Mouse (Mus musculus) cerebellum, adult 18-20 months (tissue): ENCODE measurements around the gene Phactr4.
A peak's percentile ranks its signal among the peaks of the same experiment; 100 is the strongest.

Source experiments
- DNase-seq, 2 experiments: peaks; one replicate each; pipeline ENCODE4 v3.0.0; 2021

The Phactr4 gene

GRCm38 (mm10) chr4:132365450-132366060, 56.7 kb downstream of the Phactr4 start:
- no peak for DNase-seq

- no peak for DNase-seq
These were observed 58.8 kb downstream of the Phactr4 start for GRCm38 (mm10) chr4:132363487-132363886.

GRCm38 (mm10) chr4:132359510-132359909, 62.8 kb downstream of the Phactr4 start:
- DNase-seq: no peak

GRCm38 (mm10) chr4:132356170-132356569, 66.1 kb downstream of the Phactr4 start:
- peak; percentile 47 to 48 for DNase-seq

- DNase-seq: no peak
These were observed 66.9 kb downstream of the Phactr4 start for GRCm38 (mm10) chr4:132355403-132355802.

GRCm38 (mm10) chr4:132354571-132354970, 67.7 kb downstream of the Phactr4 start:
- peak; percentile 30 to 38 for DNase-seq

GRCm38 (mm10) chr4:132353481-132353885, 68.8 kb downstream of the Phactr4 start, which contains the start of gene Rcc1:
TSS of gene Rcc1 (minus strand) at chr4:132353605.
- peak; percentile 83 to 87 for DNase-seq

- DNase-seq: peak in 1 of 2 experiments; percentile 22
These were observed 69.5 kb downstream of the Phactr4 start for GRCm38 (mm10) chr4:132352739-132353138.

- no peak for DNase-seq
These were observed 70.9 kb downstream of the Phactr4 start for GRCm38 (mm10) chr4:132351401-132351800.

- DNase-seq: no peak
These were observed 71.4 kb downstream of the Phactr4 start for GRCm38 (mm10) chr4:132350854-132351253.

- no peak for DNase-seq
These were observed 72.1 kb downstream of the Phactr4 start for GRCm38 (mm10) chr4:132350123-132350740.

- DNase-seq: no peak
These were observed 72.7 kb downstream of the Phactr4 start for GRCm38 (mm10) chr4:132349495-132350122.

GRCm38 (mm10) chr4:132346661-132347060, 75.6 kb downstream of the Phactr4 start:
- no peak for DNase-seq

- no peak for DNase-seq
These were observed 76.0 kb downstream of the Phactr4 start for GRCm38 (mm10) chr4:132346261-132346660.

GRCm38 (mm10) chr4:132345843-132346212, 76.5 kb downstream of the Phactr4 start:
- DNase-seq: no peak

- DNase-seq: peak; percentile 94 to 99
These were observed 77.0 kb downstream of the Phactr4 start for GRCm38 (mm10) chr4:132345135-132345842.

- DNase-seq: no peak
These were observed 77.7 kb downstream of the Phactr4 start for GRCm38 (mm10) chr4:132344403-132345134.

- no peak for DNase-seq
These were observed 80.8 kb downstream of the Phactr4 start for GRCm38 (mm10) chr4:132341451-132341850.

- no peak for DNase-seq
These were observed 83.3 kb downstream of the Phactr4 start for GRCm38 (mm10) chr4:132338943-132339342.

GRCm38 (mm10) chr4:132332880-132333279, 89.4 kb downstream of the Phactr4 start:
- no peak for DNase-seq

GRCm38 (mm10) chr4:132331960-132332359, 90.3 kb downstream of the Phactr4 start:
- DNase-seq: no peak

GRCm38 (mm10) chr4:132329835-132330354, 92.4 kb downstream of the Phactr4 start:
- DNase-seq: no peak
